Mouse (Mus musculus) lung, embryonic 14.5 days (tissue): ENCODE data around the gene Spns1. TPM values are rescaled to one million over a fixed set of nuclear protein-coding genes. Genes with fewer than 3 reads are reported as not detected.
"Not testable (repeated sequence)": the region's sequence is repeated elsewhere in the genome, so short reads cannot be mapped to it uniquely, and the experiment has no call there.

Experiments
- ATAC-seq: fragments of 200-750 bp; cut with Nextera tagmentation; 2 replicates; pipeline ENCODE4 v1.8.0; 2017; ENCODE audit warnings: mild to moderate bottlenecking, moderate TSS enrichment, moderate library complexity; ENCODE audit not compliant: insufficient read depth
- DNase-seq: peaks from one replicate; pipeline ENCODE4 v3.0.0-alpha.2; 2015
- H3K27ac ChIP-seq: fragments of 300-500 bp; sonication (generic); 2 replicates; pipeline ENCODE4 v1.5.1; 2014; ENCODE audit warnings: low read depth, mild to moderate bottlenecking, moderate library complexity
- H3K27me3 ChIP-seq: fragments of 300-500 bp; sonication (generic); 2 replicates; pipeline ENCODE4 v1.6.1; 2014; ENCODE audit warnings: low read length, control low read depth; ENCODE audit not compliant: insufficient read depth
- H3K36me3 ChIP-seq: fragments of 300-500 bp; sonication (generic); 2 replicates; pipeline ENCODE4 v1.6.1; 2014; ENCODE audit warnings: control low read depth; ENCODE audit not compliant: insufficient read depth
- H3K4me1 ChIP-seq: fragments of 300-500 bp; sonication (generic); 2 replicates; pipeline ENCODE4 v1.6.1; 2014; ENCODE audit warnings: antibody characterized with exemption, control low read depth; ENCODE audit not compliant: insufficient read depth
- H3K4me2 ChIP-seq: fragments of 300-500 bp; sonication (generic); 2 replicates; pipeline ENCODE4 v1.6.1; 2014; ENCODE audit warnings: mild to moderate bottlenecking
- H3K4me3 ChIP-seq: fragments of 300-500 bp; sonication (generic); 2 replicates; pipeline ENCODE4 v1.5.1; 2014; ENCODE audit warnings: low read depth, low read length
- H3K9ac ChIP-seq: fragments of 300-500 bp; sonication (generic); 2 replicates; pipeline ENCODE4 v1.6.1; 2014
- H3K9me3 ChIP-seq: fragments of 300-500 bp; sonication (generic); 2 replicates; pipeline ENCODE4 v1.6.1; 2016; ENCODE audit warnings: low read depth, low read length, control low read depth
- CTCF ChIP-seq: IDR thresholded peaks from 2 replicates; pipeline ENCODE4 v1.5.1; 2016; ENCODE audit warnings: antibody characterized with exemption, low read depth
- WGBS: fragments of 180-500 bp; shearing (Covaris S2); extraction: QIAGEN DNeasy Blood & Tissue Kit; methylation state at CpG from one replicate; pipeline ENCODE4 v1.1.7; 2014; 5-methylcytosine and 5-hydroxymethylcytosine counted together
- polyA plus RNA-seq: library from polyadenylated mRNA; unstranded; fragments of >200 nt; fragmentation: Nextera tagmentation; extraction: Ambion mirVana; gene quantifications from 2 replicates; pipeline ENCODE4 v1.2.1, GENCODE M21; 2014

Gene Spns1
- polyA plus RNA-seq, 1 experiment from 2014 or later: 46.0 TPM

GRCm38 (mm10) chr7:126414725-126415124 is 37.5 kb upstream of the Spns1 start, which contains the start of gene Cd19:
TSS of gene Cd19 (minus strand) at chr7:126414889.
- ATAC-seq (no peak), DNase-seq (no peak)
- no peak within 1 kb of the TSS for H3K27ac ChIP-seq
- 80% methylated on average over 6 of the region's 6 CpGs for WGBS
- H3K36me3 ChIP-seq: no peaks in the 10 kb centered on the region
- H3K4me1 ChIP-seq: no peaks in the 10 kb centered on the region
- H3K4me3 ChIP-seq: no peak within 1 kb of the TSS
- no peaks in the 10 kb centered on the region for H3K9me3 ChIP-seq
- no peak within 1 kb of the TSS for H3K9ac ChIP-seq
- H3K4me2 ChIP-seq: no peak within 1 kb of the TSS
- TF ChIP-seq CTCF: no peak
- no peaks in the 10 kb centered on the region for H3K27me3 ChIP-seq

GRCm38 (mm10) chr7:126411061-126411460 is 33.8 kb upstream of the Spns1 start:
- H3K9me3 ChIP-seq: no peaks in the 10 kb centered on the region
- ATAC-seq (no peak), DNase-seq (no peak)
- no peaks in the 10 kb centered on the region for H3K27me3 ChIP-seq
- 83% methylated on average over 4 of the region's 4 CpGs for WGBS
- no peaks in the 10 kb centered on the region for H3K36me3 ChIP-seq
- no peak overlapping the region for H3K4me3 ChIP-seq
- H3K27ac ChIP-seq: no peak overlapping the region
- no peaks in the 10 kb centered on the region for H3K4me1 ChIP-seq
- H3K4me2 ChIP-seq: no peak overlapping the region
- H3K9ac ChIP-seq: no peak overlapping the region
- TF ChIP-seq CTCF: no peak

- H3K36me3 ChIP-seq: no peaks in the 10 kb centered on the region
- no peak overlapping the region for H3K4me3 ChIP-seq
- no peak overlapping the region for H3K4me2 ChIP-seq
- no peaks in the 10 kb centered on the region for H3K27me3 ChIP-seq
- no peak overlapping the region for H3K9ac ChIP-seq
- DNase-seq (no peak), ATAC-seq (no peak)
- TF ChIP-seq CTCF: no peak
- no peaks in the 10 kb centered on the region for H3K4me1 ChIP-seq
- H3K27ac ChIP-seq: no peak overlapping the region
- 45% methylated on average over 2 of the region's 2 CpGs for WGBS
- H3K9me3 ChIP-seq: no peaks in the 10 kb centered on the region
Measured at GRCm38 (mm10) chr7:126408686-126409085, 31.4 kb upstream of the Spns1 start.

- DNase-seq, H3K27me3 ChIP-seq, H3K9ac ChIP-seq, H3K9me3 ChIP-seq, H3K36me3 ChIP-seq, H3K4me1 ChIP-seq, H3K4me3 ChIP-seq, ATAC-seq, H3K4me2 ChIP-seq, H3K27ac ChIP-seq: not testable (repeated sequence)
- 74% methylated on average over 8 of the region's 8 CpGs for WGBS
Measured at GRCm38 (mm10) chr7:126402518-126402917, 25.3 kb upstream of the Spns1 start.

- H3K9ac ChIP-seq: no peak overlapping the region
- no peaks in the 10 kb centered on the region for H3K27me3 ChIP-seq
- no peak overlapping the region for H3K27ac ChIP-seq
- ATAC-seq (no peak), DNase-seq (peak; percentile 91)
- H3K4me1 ChIP-seq: 0 out of 2 replicates have a peak, but pooled peaks cover 4% of the 10 kb centered on the region
- no peak overlapping the region for H3K4me2 ChIP-seq
- no peaks in the 10 kb centered on the region for H3K36me3 ChIP-seq
- peak; percentile 89 for TF ChIP-seq CTCF
- H3K4me3 ChIP-seq: no peak overlapping the region
- no peaks in the 10 kb centered on the region for H3K9me3 ChIP-seq
- WGBS: 14% methylated on average over 5 of the region's 5 CpGs
Measured at GRCm38 (mm10) chr7:126399548-126399947, 22.3 kb upstream of the Spns1 start.

GRCm38 (mm10) chr7:126397822-126398221 is 20.6 kb upstream of the Spns1 start:
- WGBS: 88% methylated on average over 4 of the region's 4 CpGs
- Histone ChIP-seq H3K9me3 (no peaks in the 10 kb centered on the region), H3K4me3 (no peak overlapping the region)

GRCm38 (mm10) chr7:126397221-126397620 is 20.0 kb upstream of the Spns1 start:
- H3K27ac ChIP-seq: no peak overlapping the region
- no peak overlapping the region for H3K4me3 ChIP-seq
- TF ChIP-seq CTCF: no peak
- no peak for ATAC-seq
- no peaks in the 10 kb centered on the region for H3K36me3 ChIP-seq
- H3K4me1 ChIP-seq: 0 out of 2 replicates have a peak, but pooled peaks cover 4% of the 10 kb centered on the region
- WGBS: 43% methylated on average over 6 of the region's 6 CpGs
- DNase-seq: no peak
- H3K4me2 ChIP-seq: peak overlapping the region; percentile 45
- no peaks in the 10 kb centered on the region for H3K9me3 ChIP-seq
- no peak overlapping the region for H3K9ac ChIP-seq
- H3K27me3 ChIP-seq: no peaks in the 10 kb centered on the region

More at GRCm38 (mm10) chr7:126397822-126398221, 20.6 kb upstream of the Spns1 start:
- no peaks in the 10 kb centered on the region for H3K27me3 ChIP-seq
- no peak overlapping the region for H3K4me2 ChIP-seq
- H3K9ac ChIP-seq: no peak overlapping the region
- DNase-seq: no peak
- no peaks in the 10 kb centered on the region for H3K36me3 ChIP-seq
- no peak for ATAC-seq
- H3K27ac ChIP-seq: no peak overlapping the region
- 0 out of 2 replicates have a peak, but pooled peaks cover 4% of the 10 kb centered on the region for H3K4me1 ChIP-seq
- TF ChIP-seq CTCF: no peak
